Mouse (Mus musculus): Measurements from ENCODE around the gene Olfr348. TPM values are rescaled to one million over a fixed set of nuclear protein-coding genes. Genes with fewer than 3 reads are reported as not detected.

Gene Olfr348
- total RNA-seq (2021) = not detected

DNA sequence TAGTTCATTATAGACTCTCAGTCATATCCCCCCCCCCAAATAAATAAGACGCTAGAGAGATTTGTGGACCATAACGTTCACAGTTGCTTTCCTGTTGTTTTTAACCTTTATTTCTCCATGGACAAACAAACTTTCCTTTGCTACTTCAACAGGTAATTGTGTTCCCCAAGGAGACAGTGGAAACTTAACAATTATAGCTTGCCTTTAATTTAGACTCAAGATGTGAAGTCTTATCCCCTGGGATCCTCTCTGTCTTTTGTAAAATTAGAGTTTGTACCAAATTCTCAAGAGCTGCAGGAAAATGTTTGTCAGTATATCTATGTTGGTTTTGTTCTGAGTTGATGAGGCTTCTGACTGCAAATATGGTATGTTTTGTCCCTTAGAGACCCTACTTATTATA lies at the start of gene Olfr348:
Gene Olfr348 (plus strand): TSS at position 301 of the 400 bp plus-strand sequence.
- DNase-seq = no peak

DNA sequence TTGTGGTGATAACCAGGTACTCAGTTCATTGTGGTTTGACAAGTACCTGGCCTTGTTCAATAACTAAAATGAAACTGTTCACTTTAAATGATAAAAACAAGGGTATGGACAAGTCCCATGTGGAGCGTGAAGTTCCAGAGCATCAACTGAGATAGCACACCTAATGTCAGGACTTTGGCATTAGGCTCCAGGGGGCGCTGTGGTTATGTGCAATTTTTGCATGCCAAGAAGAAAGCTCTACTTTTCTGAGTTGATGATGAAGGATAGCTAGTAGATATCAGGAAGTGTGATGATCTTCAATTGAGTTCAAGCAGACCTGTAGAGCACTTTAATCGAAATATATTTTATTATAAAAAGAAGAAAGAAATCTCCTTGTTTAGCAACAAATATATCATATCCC lies 47.9 kb upstream of the Olfr348 start:
- no peak for DNase-seq

GRCm38 (mm10) chr2:36790238-36790637 lies 6.2 kb downstream of the Olfr348 start, which contains the start of gene Olfr50:
Gene Olfr50, plus strand, starts transcription at chr2:36790538.
- no peak for DNase-seq

GRCm38 (mm10) chr2:36816932-36817331 lies 32.9 kb downstream of the Olfr348 start, which contains the start of gene Olfr3:
Gene Olfr3, minus strand, starts transcription at chr2:36817032.
- no peak for DNase-seq

Other genes starting within 250 kb of the Olfr348 start
- not detected for gene Olfr344, start 217.6 kb upstream of the Olfr348 start, total RNA-seq (2021)
- gene Olfr345, start 144.2 kb upstream of the Olfr348 start, total RNA-seq (2021) = not detected
- not detected for gene Olfr346, start 98.5 kb upstream of the Olfr348 start, total RNA-seq (2021)
- not detected for gene Olfr347, start 52.4 kb upstream of the Olfr348 start, total RNA-seq (2021)
- not detected for gene Olfr50, start 6.3 kb downstream of the Olfr348 start, total RNA-seq (2021)
- gene Olfr3, start 32.8 kb downstream of the Olfr348 start, total RNA-seq (2021) = not detected
- gene Olfr350, start 62.0 kb downstream of the Olfr348 start, total RNA-seq (2021) = not detected
- gene Olfr351, start 78.4 kb downstream of the Olfr348 start, total RNA-seq (2021) = not detected
- gene Olfr352, start 84.2 kb downstream of the Olfr348 start, total RNA-seq (2021) = not detected
- not detected for gene Olfr353, start 108.7 kb downstream of the Olfr348 start, total RNA-seq (2021)
- gene Olfr354, start 121.4 kb downstream of the Olfr348 start, total RNA-seq (2021) = not detected
- gene Olfr355, start 144.6 kb downstream of the Olfr348 start, total RNA-seq (2021) = not detected
- gene Olfr356, start 152.8 kb downstream of the Olfr348 start, total RNA-seq (2021) = not detected
- not detected for gene Olfr357, start 209.6 kb downstream of the Olfr348 start, total RNA-seq (2021)
- gene Olfr358, start 225.1 kb downstream of the Olfr348 start, total RNA-seq (2021) = not detected

All from heart, postnatal 4 days (tissue).